Mouse (Mus musculus) liver, adult 10 weeks (tissue): ENCODE measurements around the gene Lias. TPM values are rescaled to one million over a fixed set of nuclear protein-coding genes. Genes with fewer than 3 reads are reported as not detected.

Experiments
- polyA plus RNA-seq: library from polyadenylated mRNA; stranded (reverse); fragments of 350-450 nt; fragmentation: Illumina TruSeq; extraction: RNeasy Lipid Tissue Mini Kit (QIAGEN cat#74804); gene quantifications from one replicate; pipeline ENCODE4 v1.2.3, GENCODE M21; 2014; ENCODE audit warnings: low read depth, low replicate concordance

The Lias gene
- 57.4 TPM for polyA plus RNA-seq

DNA sequence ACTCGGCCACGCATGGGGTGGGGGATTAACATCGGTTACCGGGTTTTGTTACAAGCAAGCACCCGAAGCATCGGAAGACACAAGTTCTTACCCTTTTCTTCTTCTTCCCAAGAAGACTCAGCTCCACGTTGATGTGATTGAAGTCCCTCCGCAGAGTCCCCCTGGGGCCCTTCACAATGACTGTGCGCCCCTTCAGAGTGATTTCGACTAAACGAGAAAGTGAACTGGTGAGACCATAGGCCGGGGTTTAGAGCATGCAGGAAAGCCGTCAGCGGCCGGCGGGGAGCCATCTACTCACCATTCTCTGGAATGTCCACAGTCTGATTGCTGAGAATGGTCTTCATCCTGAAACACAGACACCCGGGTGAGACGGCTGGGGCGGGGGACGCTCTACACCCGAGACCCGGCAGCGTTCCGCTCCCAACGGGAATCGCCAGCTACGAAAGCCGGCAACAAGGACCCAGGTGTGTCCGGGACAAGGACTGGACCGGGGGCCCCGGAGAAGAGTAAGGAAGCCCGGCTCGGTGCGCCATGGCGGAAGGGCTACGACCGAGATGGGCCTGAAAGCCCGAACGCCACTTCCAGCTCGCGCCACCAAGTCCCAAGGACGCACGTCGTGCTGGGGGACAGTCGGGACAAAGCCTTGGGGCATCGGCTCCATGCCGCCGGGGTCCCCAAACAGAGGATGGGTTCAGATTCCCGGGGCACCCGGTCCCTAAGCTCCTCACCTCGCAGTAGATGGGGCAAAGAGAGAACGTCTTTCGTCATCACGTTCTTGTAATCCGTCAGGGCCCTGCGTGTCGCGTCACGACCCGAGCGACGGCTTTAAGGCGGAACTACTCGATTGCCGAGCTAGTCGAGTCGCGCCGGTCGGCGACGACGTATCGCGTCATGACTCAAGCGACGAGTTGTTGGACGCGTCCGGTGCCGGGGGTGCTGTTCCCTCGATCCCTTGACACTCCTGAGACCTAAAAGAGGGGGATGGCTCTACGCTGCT lies at the start of gene Lias, which contains the start of gene Rpl9:
TSS of gene Lias (plus strand) at position 850 of the 997 bp plus-strand sequence.
TSS of gene Rpl9 (minus strand) at position 797 of the 997 bp plus-strand sequence.

DNA sequence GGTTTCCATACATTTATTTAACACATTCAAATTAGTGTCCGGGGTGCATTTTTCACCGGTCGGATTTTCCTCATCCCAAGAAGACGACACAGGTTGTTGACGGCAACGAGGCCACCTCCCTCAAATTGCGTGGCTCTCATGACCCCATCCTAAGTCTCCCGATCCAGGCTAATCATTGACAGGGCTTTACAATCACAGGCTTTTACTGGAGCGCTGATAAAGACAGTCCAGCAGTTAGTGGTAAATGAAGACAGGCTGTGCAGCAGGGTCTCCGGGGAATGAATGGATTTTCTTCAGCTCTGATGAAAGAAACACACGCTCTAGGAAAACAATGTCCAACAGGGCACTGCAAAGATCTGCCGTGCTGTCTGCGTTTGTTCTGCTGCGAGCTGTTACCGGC lies 43.1 kb upstream of the Lias start, which contains the start of gene Klb:
TSS of gene Klb (plus strand) at position 147 of the 400 bp plus-strand sequence.

DNA sequence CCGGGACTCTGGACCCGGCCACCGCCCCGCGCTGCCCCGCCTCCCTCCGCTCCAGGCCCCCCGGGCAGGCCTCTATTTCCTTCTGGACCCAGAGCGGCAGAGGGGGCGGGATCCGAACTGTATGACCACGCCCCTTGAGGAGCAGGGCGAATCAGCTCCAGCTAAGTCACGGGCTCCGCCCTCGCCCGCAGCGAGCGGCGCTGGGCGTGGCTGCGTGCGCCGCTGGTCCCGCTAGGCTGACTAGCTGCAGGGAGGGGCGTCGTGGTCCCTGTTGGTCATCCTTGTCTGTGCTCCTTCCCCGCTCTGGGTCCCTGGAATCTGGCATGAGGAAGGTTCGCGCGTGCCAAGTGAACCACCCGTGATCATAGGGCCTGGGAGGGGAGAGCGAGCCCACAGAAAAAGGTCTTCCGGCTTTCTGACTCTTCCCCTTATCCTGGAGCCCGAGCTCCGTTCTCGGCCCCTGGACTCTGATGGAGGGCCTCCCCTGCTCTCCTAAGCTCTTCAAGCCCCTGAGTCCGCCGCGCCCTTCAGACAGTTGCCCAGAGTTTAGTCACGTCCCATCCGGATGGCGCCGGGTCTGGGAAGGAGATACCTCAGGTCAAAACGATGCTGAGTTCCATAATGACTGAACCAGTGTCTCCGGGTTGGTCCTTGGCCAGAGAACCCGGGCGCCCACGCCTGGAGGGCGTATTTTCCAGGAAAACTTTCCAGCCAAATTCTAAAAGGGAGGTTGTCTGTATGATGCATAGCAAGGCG lies 44.7 kb downstream of the Lias start, which contains the start of gene Ugdh:
TSS of gene Ugdh (minus strand) at position 144 of the 756 bp plus-strand sequence.

Other genes starting within 250 kb of the Lias start
- 1.4 TPM for gene Wdr19, start 191.8 kb upstream of the Lias start, polyA plus RNA-seq
- gene Rfc1, start 55.8 kb upstream of the Lias start, polyA plus RNA-seq, result 9.8 TPM
- 15.2 TPM for gene Klb, start 43.2 kb upstream of the Lias start, polyA plus RNA-seq
- 270 TPM for gene Rpl9, start 53 bp upstream of the Lias start, polyA plus RNA-seq
- 256 TPM for gene Ugdh, start 44.5 kb downstream of the Lias start, polyA plus RNA-seq
- gene Gm43552, start 101.3 kb downstream of the Lias start, polyA plus RNA-seq, result not detected
- gene Smim14, start 145.7 kb downstream of the Lias start, polyA plus RNA-seq, result 101 TPM
- 75.0 TPM for gene Ube2k, start 145.7 kb downstream of the Lias start, polyA plus RNA-seq